Mouse (Mus musculus): ENCODE results near the gene Ston2. TPM values are rescaled to one million over a fixed set of nuclear protein-coding genes. Genes with fewer than 3 reads are reported as not detected.
"Not testable (repeated sequence)": the region's sequence is repeated elsewhere in the genome, so short reads cannot be mapped to it uniquely, and the experiment has no call there.

The Ston2 gene
- polyA plus RNA-seq, 3 experiments from 2014 or later: 0.69 to 2.0 (median 0.82) TPM

GRCm38 (mm10) chr12:91749543-91750184 lies 38.5 kb downstream of the Ston2 start:
- no peak for ATAC-seq

GRCm38 (mm10) chr12:91748241-91748865 lies 39.8 kb downstream of the Ston2 start:
- no peak for ATAC-seq

- not testable (repeated sequence) for ATAC-seq
These were observed 41.3 kb downstream of the Ston2 start for GRCm38 (mm10) chr12:91746839-91747238.

GRCm38 (mm10) chr12:91745758-91746290 lies 42.4 kb downstream of the Ston2 start:
- ATAC-seq: no peak

GRCm38 (mm10) chr12:91744091-91744490 lies 44.1 kb downstream of the Ston2 start:
- ATAC-seq: no peak

- no peak for ATAC-seq
These were observed 45.3 kb downstream of the Ston2 start for GRCm38 (mm10) chr12:91742916-91743315.

- no peak for ATAC-seq
These were observed 49.8 kb downstream of the Ston2 start for GRCm38 (mm10) chr12:91738381-91738780.

- no peak for ATAC-seq
These were observed 51.8 kb downstream of the Ston2 start for GRCm38 (mm10) chr12:91736221-91736980.

GRCm38 (mm10) chr12:91734246-91735027 lies 53.8 kb downstream of the Ston2 start:
- ATAC-seq: peak; percentile 93

- ATAC-seq: no peak
These were observed 55.3 kb downstream of the Ston2 start for GRCm38 (mm10) chr12:91732729-91733448.

- no peak for ATAC-seq
These were observed 62.0 kb downstream of the Ston2 start for GRCm38 (mm10) chr12:91726202-91726601.

GRCm38 (mm10) chr12:91723912-91724311 lies 64.3 kb downstream of the Ston2 start:
- no peak for ATAC-seq

- ATAC-seq: no peak
These were observed 69.1 kb downstream of the Ston2 start for GRCm38 (mm10) chr12:91719134-91719533.

GRCm38 (mm10) chr12:91715686-91716085 lies 72.5 kb downstream of the Ston2 start:
- ATAC-seq: no peak

GRCm38 (mm10) chr12:91713358-91713757 lies 74.8 kb downstream of the Ston2 start:
- ATAC-seq: no peak

GRCm38 (mm10) chr12:91711655-91712054 lies 76.5 kb downstream of the Ston2 start:
- no peak for ATAC-seq

GRCm38 (mm10) chr12:91710876-91711275 lies 77.3 kb downstream of the Ston2 start:
- no peak for ATAC-seq

GRCm38 (mm10) chr12:91709634-91710033 lies 78.6 kb downstream of the Ston2 start:
- no peak for ATAC-seq

- ATAC-seq: no peak
These were observed 79.0 kb downstream of the Ston2 start for GRCm38 (mm10) chr12:91709232-91709631.

GRCm38 (mm10) chr12:91707807-91708206 lies 80.4 kb downstream of the Ston2 start:
- ATAC-seq: no peak

- ATAC-seq: no peak
These were observed 84.7 kb downstream of the Ston2 start for GRCm38 (mm10) chr12:91703533-91703932.

- no peak for ATAC-seq
These were observed 85.4 kb downstream of the Ston2 start for GRCm38 (mm10) chr12:91702829-91703228.

Data from inflammation-experienced regulatory T-cells, adult 6 months (primary cell).